Mouse (Mus musculus) ES-E14 (cell line): ENCODE results near the gene Syt8. TPM values are rescaled to one million over a fixed set of nuclear protein-coding genes. Genes with fewer than 3 reads are reported as not detected.
A peak's percentile ranks its signal among the peaks of the same experiment; 100 is the strongest.

ENCODE experiments used
- DNase-seq: peaks from one replicate; pipeline ENCODE4 v3.0.0-alpha.2; 2013; ENCODE audit warnings: low read depth, low spot score
- H3K27ac ChIP-seq: 2 replicates; pipeline ENCODE4 v1.5.1; 2012; ENCODE audit warnings: low read depth, mild to moderate bottlenecking, low read length, moderate library complexity, mixed read lengths; ENCODE audit not compliant: poor library complexity, insufficient read depth, severe bottlenecking
- H3K36me3 ChIP-seq: 2 replicates; pipeline ENCODE4 v1.6.1; 2012; ENCODE audit warnings: mild to moderate bottlenecking, low read length, moderate library complexity, mixed read lengths; ENCODE audit not compliant: control insufficient read depth, poor library complexity, insufficient read depth, severe bottlenecking
- H3K4me1 ChIP-seq, 2 experiments: fragments of 150-350 bp in 1 of 2; sonication (generic) in 1 of 2; 2 replicates each; pipeline ENCODE4 v1.6.1; 2012; ENCODE audit warnings: low read length in 2 of 2, mild to moderate bottlenecking in 1 of 2, mixed read lengths in 1 of 2; ENCODE audit not compliant: control insufficient read depth in 2 of 2, insufficient read depth in 2 of 2, poor library complexity in 1 of 2
- H3K4me3 ChIP-seq, 2 experiments: fragments of 150-350 bp in 1 of 2; sonication (generic) in 1 of 2; 2 replicates each; pipeline ENCODE4 v1.5.1; 2012; ENCODE audit warnings: low read length in 2 of 2, low read depth in 1 of 2, mild to moderate bottlenecking in 1 of 2, mixed read lengths in 1 of 2; ENCODE audit not compliant: insufficient read depth in 1 of 2, poor library complexity in 1 of 2, severe bottlenecking in 1 of 2
- H3K9ac ChIP-seq: 2 replicates; pipeline ENCODE4 v1.6.1; 2012; ENCODE audit warnings: low read depth, mild to moderate bottlenecking, low read length, mixed read lengths; ENCODE audit not compliant: poor library complexity, insufficient read depth, severe bottlenecking
- H3K9me3 ChIP-seq: fragments of 150-350 bp; sonication (generic); 2 replicates; pipeline ENCODE4 v1.6.1; 2012; ENCODE audit warnings: low read depth, mild to moderate bottlenecking, low read length; ENCODE audit not compliant: control insufficient read depth, insufficient read depth
- CHD2 ChIP-seq: IDR thresholded peaks from 2 replicates; pipeline ENCODE4 v1.6.1; 2014; ENCODE audit warnings: mild to moderate bottlenecking, low read depth, low read length, inconsistent platforms
- HCFC1 ChIP-seq: IDR thresholded peaks from 2 replicates; pipeline ENCODE4 v1.6.1; 2012; ENCODE audit warnings: low read length, inconsistent platforms, borderline replicate concordance; ENCODE audit not compliant: insufficient read depth
- MAFK ChIP-seq: IDR thresholded peaks from 2 replicates; pipeline ENCODE4 v1.6.1; 2014; ENCODE audit warnings: mild to moderate bottlenecking, low read depth, low read length, inconsistent platforms; ENCODE audit not compliant: insufficient read depth
- ZC3H11A ChIP-seq: IDR thresholded peaks from 2 replicates; pipeline ENCODE4 v1.6.1; 2012; ENCODE audit warnings: low read depth, mild to moderate bottlenecking, inconsistent platforms, low read length, borderline replicate concordance
- ZNF384 ChIP-seq: IDR thresholded peaks from 2 replicates; pipeline ENCODE4 v1.6.1; 2012; ENCODE audit warnings: low read depth, low read length, inconsistent platforms
- in situ Hi-C, 2 experiments: fragments of 600-800 bp; cut with MboI; formaldehyde crosslinking; loops; one replicate each; pipeline ENCODE4 v1.15.1; 2025; ENCODE audit warnings: low sequenced_read_pairs in 2 of 2, inconsistent platforms in 1 of 2; ENCODE audit not compliant: unreplicated experiment in 2 of 2
- total RNA-seq: library from RNA; depleted of rRNA; stranded (reverse); fragments of 300-350 nt; gene quantifications from 2 replicates; pipeline ENCODE4 v1.2.3, GENCODE M21; 2012

Gene Syt8
- total RNA-seq, 1 experiment = 0.94 TPM

- in situ Hi-C loops = loop anchor here in 1 of 2 experiments (10.0 kb wide), 1 partner anchor 99 kb away; no protein-coding TSS in a partner anchor
- TF ChIP-seq MAFK (no peak), HCFC1 (no peak), ZNF384 (no peak), ZC3H11A (no peak)
- Histone ChIP-seq H3K4me1 (peaks cover 0 to 13% of the 10 kb centered on the region in 2 experiments; a peak in 2 of 4 replicates), H3K9me3 (no peaks in the 10 kb centered on the region), H3K4me3 (0 out of 4 replicates have a peak overlapping the region, but pooled peaks of 1 of the 2 experiments have one; percentile 36), H3K9ac (peak overlapping the region; percentile 55; the same call in 1 of the 2 replicates), H3K36me3 (no peaks in the 10 kb centered on the region), H3K27ac (no peak overlapping the region)
- no peak for DNase-seq
Observed at GRCm38 (mm10) chr7:142433623-142434022, 1.0 kb upstream of the Syt8 start.

- TF ChIP-seq ZNF384 (no peak), ZC3H11A (0 out of 2 replicates have a peak, but pooled peaks have one; percentile 21), HCFC1 (no peak)
- H3K9me3 ChIP-seq = no peaks in the 10 kb centered on the region
- DNase-seq = peak; percentile 75
- H3K36me3 ChIP-seq = no peaks in the 10 kb centered on the region
- peaks cover 0 to 13% of the 10 kb centered on the region in 2 experiments; a peak in 2 of 4 replicates for H3K4me1 ChIP-seq
- no peak overlapping the region for H3K27ac ChIP-seq
- H3K9ac ChIP-seq = no peak overlapping the region
- in situ Hi-C loops = loop anchor here in 1 of 2 experiments (10.0 kb wide), 1 partner anchor 101 kb away; no protein-coding TSS in a partner anchor
- no peak overlapping the region for H3K4me3 ChIP-seq
Observed at GRCm38 (mm10) chr7:142435524-142435923, 874 bp downstream of the Syt8 start.

GRCm38 (mm10) chr7:142437324-142437723, 2.7 kb downstream of the Syt8 start:
- peaks cover 0 to 14% of the 10 kb centered on the region in 2 experiments; a peak in 2 of 4 replicates for H3K4me1 ChIP-seq
- H3K27ac ChIP-seq = no peak overlapping the region
- H3K9me3 ChIP-seq = no peaks in the 10 kb centered on the region
- no peak overlapping the region for H3K4me3 ChIP-seq
- DNase-seq = no peak
- in situ Hi-C loops = loop anchor here in 1 of 2 experiments (10.0 kb wide), 1 partner anchor 103 kb away; no protein-coding TSS in a partner anchor
- no peak overlapping the region for H3K9ac ChIP-seq
- no peak for TF ChIP-seq HCFC1
- no peak for TF ChIP-seq ZC3H11A
- no peak for TF ChIP-seq ZNF384
- no peak for TF ChIP-seq CHD2
- TF ChIP-seq MAFK = no peak
- H3K36me3 ChIP-seq = no peaks in the 10 kb centered on the region

GRCm38 (mm10) chr7:142439966-142440365, 5.3 kb downstream of the Syt8 start:
- DNase-seq = no peak
- TF ChIP-seq ZC3H11A (no peak), HCFC1 (no peak), ZNF384 (no peak), CHD2 (no peak), MAFK (no peak)
- peaks cover 0 to 5% of the 10 kb centered on the region in 2 experiments; a peak in 2 of 4 replicates for H3K4me1 ChIP-seq
- in situ Hi-C loops = loop anchor here in 1 of 2 experiments (10.0 kb wide), 1 partner anchor 105 kb away; no protein-coding TSS in a partner anchor
- H3K4me3 ChIP-seq = no peak overlapping the region
- no peak overlapping the region for H3K27ac ChIP-seq
- H3K36me3 ChIP-seq = no peaks in the 10 kb centered on the region
- H3K9ac ChIP-seq = no peak overlapping the region
- no peaks in the 10 kb centered on the region for H3K9me3 ChIP-seq

GRCm38 (mm10) chr7:142440657-142441114, 6.0 kb downstream of the Syt8 start:
- H3K36me3 ChIP-seq = no peaks in the 10 kb centered on the region
- H3K9ac ChIP-seq = no peak overlapping the region
- in situ Hi-C loops = no loop called here
- H3K9me3 ChIP-seq = no peaks in the 10 kb centered on the region
- H3K4me1 ChIP-seq = peaks cover 0 to 5% of the 10 kb centered on the region in 2 experiments; a peak in 2 of 4 replicates
- peak; percentile 25 for DNase-seq
- no peak overlapping the region for H3K27ac ChIP-seq
- H3K4me3 ChIP-seq = no peak overlapping the region
- no peak for TF ChIP-seq MAFK
- no peak for TF ChIP-seq ZNF384
- TF ChIP-seq ZC3H11A = no peak
- no peak for TF ChIP-seq CHD2
- TF ChIP-seq HCFC1 = no peak
